Mouse (Mus musculus): ENCODE data around the gene Coro6. TPM values are rescaled to one million over a fixed set of nuclear protein-coding genes. Genes with fewer than 3 reads are reported as not detected.
A peak's percentile ranks its signal among the peaks of the same experiment; 100 is the strongest.

Gene Coro6
- polyA plus RNA-seq, 1 experiment from 2014 or later: 0.78 TPM

- ATAC-seq (ENCODE audit: low FRiP score, low read depth): no peak
- H3K4me3 ChIP-seq: no peak overlapping the region
- no peak overlapping the region for H3K4me2 ChIP-seq (replicated peaks)
- H3K27me3 ChIP-seq: no peaks in the 10 kb centered on the region
- peak overlapping the region; percentile 3; the same call in 1 of the 2 replicates for H3K27ac ChIP-seq
- no peaks in the 10 kb centered on the region for H3K9me3 ChIP-seq
- 70% methylated on average over 6 of the region's 6 CpGs for WGBS
- peaks cover 76% of the 10 kb centered on the region for H3K36me3 ChIP-seq
- H3K4me1 ChIP-seq: peaks cover 30% of the 10 kb centered on the region
- H3K9ac ChIP-seq: no peak overlapping the region; the same call in 1 of the 2 replicates
Observed at GRCm38 (mm10) chr11:77506941-77507340, 44.7 kb downstream of the Coro6 start.

DNA sequence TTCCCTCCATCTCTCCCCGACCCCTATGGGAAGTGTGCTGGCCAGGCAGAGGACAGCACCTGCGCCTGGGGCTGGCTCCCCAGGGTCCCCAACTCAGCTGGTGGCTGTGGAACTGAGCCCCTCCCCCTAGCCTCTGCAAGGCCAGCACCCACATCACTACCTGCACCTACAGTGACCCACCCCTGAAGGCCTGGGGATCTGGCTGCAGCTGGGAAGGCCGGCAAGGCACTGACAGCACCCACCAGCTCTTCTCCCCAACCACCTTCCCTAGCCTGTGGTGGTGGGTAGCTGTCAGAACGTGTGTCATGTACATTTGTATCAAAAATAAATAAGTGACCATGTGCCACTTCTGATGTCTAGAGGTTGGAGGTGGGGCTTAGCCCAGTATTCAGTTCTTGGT is 45.2 kb downstream of the Coro6 start:
- WGBS: 70% methylated on average over 4 of the region's 4 CpGs
- peaks cover 71% of the 10 kb centered on the region for H3K36me3 ChIP-seq
- no peak overlapping the region; the same call in 1 of the 2 replicates for H3K4me2 ChIP-seq (replicated peaks)
- no peak overlapping the region for H3K4me3 ChIP-seq
- H3K27me3 ChIP-seq: no peaks in the 10 kb centered on the region
- H3K9me3 ChIP-seq: no peaks in the 10 kb centered on the region
- H3K27ac ChIP-seq: peak overlapping the region; percentile 65
- ATAC-seq (ENCODE audit: low FRiP score, low read depth): no peak
- no peak overlapping the region; the same call in 1 of the 2 replicates for H3K9ac ChIP-seq
- H3K4me1 ChIP-seq: peaks cover 34% of the 10 kb centered on the region

DNA sequence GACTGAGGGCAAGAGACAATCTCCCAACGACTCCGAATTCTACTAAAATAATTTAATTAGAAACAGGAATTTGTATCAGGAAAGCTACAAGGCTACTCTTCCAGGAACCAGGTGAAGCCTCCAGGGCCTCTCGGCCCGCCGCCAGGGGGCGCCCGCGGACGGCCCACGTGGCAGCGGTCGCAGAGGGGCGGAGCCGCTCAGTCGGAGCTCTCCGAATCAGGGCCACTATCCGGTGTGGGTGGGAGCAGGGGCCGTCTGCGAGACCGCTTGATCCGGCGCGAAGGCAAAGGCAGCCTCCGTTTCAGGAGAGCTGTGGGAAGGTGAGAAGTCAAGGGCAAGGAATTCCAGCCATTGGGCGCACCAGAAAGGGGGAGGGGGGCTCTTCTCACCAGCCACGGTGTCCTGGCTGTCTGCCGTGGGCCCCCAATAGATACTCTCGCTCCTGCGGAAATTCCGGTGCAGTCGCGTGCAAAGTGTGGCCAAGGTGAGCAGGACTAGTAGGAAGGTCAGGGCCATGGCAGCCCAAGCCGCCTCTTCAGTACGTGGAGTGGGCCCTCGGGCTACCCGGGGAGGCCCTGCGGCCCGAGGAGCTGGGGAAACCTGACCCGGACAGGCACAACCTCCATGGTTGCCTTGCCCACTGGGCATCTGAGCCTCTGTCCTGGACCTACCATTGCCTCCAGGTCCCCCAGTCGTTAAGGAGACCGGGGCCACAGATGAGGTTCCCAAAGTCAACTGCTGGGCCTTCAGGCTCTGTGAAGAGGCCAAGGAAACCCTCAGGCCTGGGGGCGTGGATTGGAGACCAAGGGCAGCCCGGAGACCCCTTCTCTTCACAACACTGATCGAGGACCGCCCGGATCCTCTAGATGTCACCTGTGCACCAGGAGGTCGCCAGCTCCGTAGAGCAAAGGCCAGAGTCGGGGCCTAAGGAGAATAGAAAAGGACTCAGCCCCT is 46.1 kb downstream of the Coro6 start:
- WGBS: 15% methylated on average over 49 of the region's 49 CpGs
- Histone ChIP-seq H3K4me2 (replicated peaks) (peak overlapping the region; percentile 77), H3K36me3 (peaks cover 62% of the 10 kb centered on the region)

GRCm38 (mm10) chr11:77511336-77511735 is 49.1 kb downstream of the Coro6 start:
- peaks cover 22% of the 10 kb centered on the region for H3K27me3 ChIP-seq
- no peak overlapping the region for H3K9ac ChIP-seq
- no peak overlapping the region for H3K4me3 ChIP-seq
- no peak for ATAC-seq (ENCODE audit: low FRiP score, low read depth)
- WGBS: 74% methylated on average over 5 of the region's 5 CpGs
- peaks cover 63% of the 10 kb centered on the region for H3K4me1 ChIP-seq
- H3K27ac ChIP-seq: no peak overlapping the region
- H3K9me3 ChIP-seq: no peaks in the 10 kb centered on the region
- peak overlapping the region; percentile 97 for H3K4me2 ChIP-seq (replicated peaks)
- H3K36me3 ChIP-seq: peaks cover 32% of the 10 kb centered on the region

More for the DNA sequence above, 46.1 kb downstream of the Coro6 start:
- ATAC-seq (ENCODE audit: low FRiP score, low read depth): peak; percentile 66
- Histone ChIP-seq H3K9me3 (no peaks in the 10 kb centered on the region), H3K27me3 (no peaks in the 10 kb centered on the region), H3K4me3 (peak overlapping the region; percentile 45), H3K9ac (peak overlapping the region; percentile 69), H3K27ac (peak overlapping the region; percentile 69), H3K4me1 (peaks cover 35% of the 10 kb centered on the region)

- under 1% methylated on average over 81 of the region's 84 CpGs for WGBS
- Histone ChIP-seq H3K27me3 (peaks cover 38% of the 10 kb centered on the region), H3K4me3 (peak overlapping the region; percentile 67), H3K9me3 (no peaks in the 10 kb centered on the region), H3K4me1 (peaks cover 56% of the 10 kb centered on the region), H3K9ac (peak overlapping the region; percentile 79), H3K27ac (peak overlapping the region; percentile 69), H3K4me2 (replicated peaks) (peak overlapping the region; percentile 97), H3K36me3 (peaks cover 17% of the 10 kb centered on the region)
- ATAC-seq (ENCODE audit: low FRiP score, low read depth): peak; percentile 78
Observed at GRCm38 (mm10) chr11:77512891-77513810, 50.9 kb downstream of the Coro6 start.

DNA sequence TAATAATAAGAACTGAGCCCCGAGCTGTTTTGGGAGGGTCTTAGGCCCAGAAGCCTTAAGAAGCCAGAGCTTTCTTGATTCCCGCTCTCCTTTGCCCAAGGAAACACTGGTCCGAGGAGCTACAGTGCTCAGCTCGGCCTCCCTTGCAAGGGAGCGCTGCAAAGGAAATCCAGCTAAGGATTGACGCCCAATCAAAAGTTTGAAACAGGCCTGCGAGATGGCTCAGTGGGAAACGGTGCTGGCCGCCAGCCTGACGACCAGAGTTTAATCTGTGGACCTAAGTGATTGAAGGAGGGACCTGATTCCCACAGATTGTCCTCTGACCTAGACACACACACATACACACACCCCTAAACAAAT is 51.6 kb downstream of the Coro6 start:
- peaks cover 43% of the 10 kb centered on the region for H3K27me3 ChIP-seq
- peak overlapping the region; percentile 67 for H3K4me3 ChIP-seq
- no peak for ATAC-seq (ENCODE audit: low FRiP score, low read depth)
- H3K9me3 ChIP-seq: no peaks in the 10 kb centered on the region
- 4% methylated on average over 10 of the region's 10 CpGs for WGBS
- no peak overlapping the region; the same call in 1 of the 2 replicates for H3K27ac ChIP-seq
- H3K9ac ChIP-seq: peak overlapping the region; percentile 57
- H3K36me3 ChIP-seq: peaks cover 16% of the 10 kb centered on the region
- peaks cover 49% of the 10 kb centered on the region for H3K4me1 ChIP-seq
- peak overlapping the region; percentile 97 for H3K4me2 ChIP-seq (replicated peaks)

DNA sequence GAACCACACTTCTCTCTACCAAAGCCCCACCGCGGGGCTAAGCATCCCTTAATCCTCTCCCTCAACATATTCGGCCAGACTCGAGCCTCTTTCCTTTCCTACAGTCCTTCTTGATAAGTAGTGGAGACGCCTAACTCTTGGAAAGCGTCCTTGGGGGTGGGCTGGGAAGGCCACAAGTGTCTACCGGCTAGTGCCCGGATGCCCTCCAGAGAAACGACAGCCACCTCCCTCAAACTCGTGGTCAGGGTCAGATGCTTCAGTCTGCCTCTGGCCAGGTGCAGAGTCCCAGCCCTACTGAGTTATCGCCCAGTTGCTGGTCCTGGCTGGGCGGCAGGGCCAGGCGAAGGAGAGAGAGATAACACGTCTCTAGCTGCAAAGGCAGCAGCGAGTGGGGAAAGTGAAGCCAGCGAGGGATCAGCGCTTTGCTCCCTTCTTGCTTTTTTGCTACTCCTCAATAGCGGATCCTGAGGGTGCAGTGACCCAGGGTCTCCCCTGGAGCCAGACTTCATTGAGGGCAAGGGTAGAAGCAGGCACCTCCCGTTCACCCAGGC is 52.1 kb downstream of the Coro6 start:
- no peaks in the 10 kb centered on the region for H3K9me3 ChIP-seq
- H3K27me3 ChIP-seq: peaks cover 43% of the 10 kb centered on the region
- WGBS: 8% methylated on average over 19 of the region's 19 CpGs
- H3K4me3 ChIP-seq: peak overlapping the region; percentile 67
- H3K9ac ChIP-seq: peak overlapping the region; percentile 65
- no peak overlapping the region for H3K27ac ChIP-seq
- peaks cover 10% of the 10 kb centered on the region for H3K36me3 ChIP-seq
- ATAC-seq (ENCODE audit: low FRiP score, low read depth): no peak
- H3K4me1 ChIP-seq: peaks cover 45% of the 10 kb centered on the region
- H3K4me2 ChIP-seq (replicated peaks): peak overlapping the region; percentile 97

- ATAC-seq (ENCODE audit: low FRiP score, low read depth): peak; percentile 19; the same call in 1 of the 2 replicates
- Histone ChIP-seq H3K27ac (no peak within 1 kb of the TSS), H3K36me3 (peaks cover 3% of the 10 kb centered on the region), H3K27me3 (peaks cover 43% of the 10 kb centered on the region), H3K4me2 (replicated peaks) (peak within 1 kb of the TSS; percentile 97), H3K9ac (peak within 1 kb of the TSS; percentile 65), H3K9me3 (no peaks in the 10 kb centered on the region), H3K4me3 (peak within 1 kb of the TSS; percentile 67), H3K4me1 (peaks cover 42% of the 10 kb centered on the region)
- WGBS: under 1% methylated on average over 68 of the region's 72 CpGs
Observed at GRCm38 (mm10) chr11:77514832-77515636, 52.8 kb downstream of the Coro6 start, which contains the start of gene Abhd15. Gene Abhd15, plus strand, starts transcription at chr11:77515121.

DNA sequence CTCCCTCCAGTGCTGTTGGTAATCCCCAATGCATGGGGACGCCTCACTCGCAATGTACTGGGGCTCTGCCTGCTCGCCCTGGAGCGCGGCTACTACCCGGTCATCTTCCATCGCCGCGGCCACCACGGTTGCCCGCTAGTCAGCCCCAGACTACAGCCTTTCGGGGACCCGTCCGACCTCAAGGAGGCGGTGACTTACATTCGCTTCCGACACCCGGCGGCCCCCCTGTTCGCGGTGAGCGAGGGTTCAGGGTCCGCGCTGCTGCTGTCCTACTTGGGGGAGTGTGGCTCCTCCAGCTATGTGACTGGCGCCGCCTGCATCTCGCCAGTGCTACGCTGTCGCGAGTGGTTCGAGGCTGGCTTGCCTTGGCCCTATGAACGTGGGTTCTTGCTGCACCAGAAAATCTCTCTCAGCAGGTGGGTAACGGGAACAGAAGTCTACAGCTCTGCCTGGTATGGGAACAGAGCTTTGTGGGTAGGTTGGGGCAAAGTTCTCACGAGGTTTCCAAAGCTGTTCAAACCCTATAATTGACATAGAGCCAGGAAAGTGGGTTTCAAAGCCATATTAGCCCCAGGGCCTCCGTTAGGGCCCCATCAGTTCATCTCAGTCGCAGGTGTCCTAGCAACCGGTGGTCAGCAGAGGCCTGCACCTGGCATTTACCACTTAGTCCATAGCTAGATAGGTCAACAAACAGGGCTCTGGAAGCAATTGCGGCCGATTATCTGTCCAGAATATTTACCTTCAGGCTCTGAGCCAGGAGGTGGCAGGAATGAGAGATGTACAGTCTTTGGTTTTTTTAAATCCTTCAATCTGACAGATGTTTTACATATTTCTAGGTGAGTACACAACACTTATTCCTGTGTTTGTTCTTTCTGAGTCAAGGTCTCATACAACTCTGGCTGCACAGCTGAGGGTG is 53.7 kb downstream of the Coro6 start, which contains the start of gene Trp53i13:
Gene Trp53i13 (minus strand): TSS at position 344 of the 916 bp plus-strand sequence.
- WGBS: 7% methylated on average over 39 of the region's 39 CpGs
- H3K9ac ChIP-seq: peak within 1 kb of the TSS; percentile 65
- H3K27ac ChIP-seq: no peak within 1 kb of the TSS
- H3K36me3 ChIP-seq: no peaks in the 10 kb centered on the region
- H3K4me3 ChIP-seq: peak within 1 kb of the TSS; percentile 67
- no peaks in the 10 kb centered on the region for H3K9me3 ChIP-seq
- peaks cover 41% of the 10 kb centered on the region for H3K4me1 ChIP-seq
- ATAC-seq (ENCODE audit: low FRiP score, low read depth): no peak
- H3K27me3 ChIP-seq: peaks cover 43% of the 10 kb centered on the region
- peak within 1 kb of the TSS; percentile 97 for H3K4me2 ChIP-seq (replicated peaks)

Measured in limb, embryonic 13.5 days (tissue).